Mouse (Mus musculus) lung, embryonic 14.5 days (tissue): ENCODE measurements around the gene Fam71f2. TPM values are rescaled to one million over a fixed set of nuclear protein-coding genes. Genes with fewer than 3 reads are reported as not detected.

Experiments
- ATAC-seq: fragments of 200-750 bp; cut with Nextera tagmentation; 2 replicates; pipeline ENCODE4 v1.8.0; 2017; ENCODE audit warnings: mild to moderate bottlenecking, moderate TSS enrichment, moderate library complexity; ENCODE audit not compliant: insufficient read depth
- DNase-seq: peaks from one replicate; pipeline ENCODE4 v3.0.0-alpha.2; 2015
- H3K27ac ChIP-seq: fragments of 300-500 bp; sonication (generic); 2 replicates; pipeline ENCODE4 v1.5.1; 2014; ENCODE audit warnings: low read depth, mild to moderate bottlenecking, moderate library complexity
- H3K27me3 ChIP-seq: fragments of 300-500 bp; sonication (generic); 2 replicates; pipeline ENCODE4 v1.6.1; 2014; ENCODE audit warnings: low read length, control low read depth; ENCODE audit not compliant: insufficient read depth
- H3K36me3 ChIP-seq: fragments of 300-500 bp; sonication (generic); 2 replicates; pipeline ENCODE4 v1.6.1; 2014; ENCODE audit warnings: control low read depth; ENCODE audit not compliant: insufficient read depth
- H3K4me1 ChIP-seq: fragments of 300-500 bp; sonication (generic); 2 replicates; pipeline ENCODE4 v1.6.1; 2014; ENCODE audit warnings: antibody characterized with exemption, control low read depth; ENCODE audit not compliant: insufficient read depth
- H3K4me2 ChIP-seq: fragments of 300-500 bp; sonication (generic); 2 replicates; pipeline ENCODE4 v1.6.1; 2014; ENCODE audit warnings: mild to moderate bottlenecking
- H3K4me3 ChIP-seq: fragments of 300-500 bp; sonication (generic); 2 replicates; pipeline ENCODE4 v1.5.1; 2014; ENCODE audit warnings: low read depth, low read length
- H3K9ac ChIP-seq: fragments of 300-500 bp; sonication (generic); 2 replicates; pipeline ENCODE4 v1.6.1; 2014
- H3K9me3 ChIP-seq: fragments of 300-500 bp; sonication (generic); 2 replicates; pipeline ENCODE4 v1.6.1; 2016; ENCODE audit warnings: low read depth, low read length, control low read depth
- CTCF ChIP-seq: IDR thresholded peaks from 2 replicates; pipeline ENCODE4 v1.5.1; 2016; ENCODE audit warnings: antibody characterized with exemption, low read depth
- WGBS: fragments of 180-500 bp; shearing (Covaris S2); extraction: QIAGEN DNeasy Blood & Tissue Kit; methylation state at CpG from one replicate; pipeline ENCODE4 v1.1.7; 2014; 5-methylcytosine and 5-hydroxymethylcytosine counted together
- polyA plus RNA-seq: library from polyadenylated mRNA; unstranded; fragments of >200 nt; fragmentation: Nextera tagmentation; extraction: Ambion mirVana; gene quantifications from 2 replicates; pipeline ENCODE4 v1.2.1, GENCODE M21; 2014

Gene Fam71f2
- 0.42 and 0.47 TPM in 2 replicates for polyA plus RNA-seq

- ATAC-seq (no peak; the same call in 1 of the 2 replicates), DNase-seq (no peak)
- H3K9ac ChIP-seq: no peak within 1 kb of the TSS
- H3K4me2 ChIP-seq: no peak within 1 kb of the TSS
- no peak for TF ChIP-seq CTCF
- no peaks in the 10 kb centered on the region for H3K27me3 ChIP-seq
- H3K36me3 ChIP-seq: peaks cover 14% of the 10 kb centered on the region; the same call in 1 of the 2 replicates
- 81% methylated on average over 8 of the region's 8 CpGs for WGBS
- H3K9me3 ChIP-seq: no peaks in the 10 kb centered on the region
- H3K4me3 ChIP-seq: no peak within 1 kb of the TSS
- H3K4me1 ChIP-seq: no peaks in the 10 kb centered on the region
- H3K27ac ChIP-seq: no peak within 1 kb of the TSS
Observed at GRCm38 (mm10) chr6:29279293-29279692, at the start of gene Fam71f2. Fam71f2 (plus strand) TSS chr6:29279593.

- no peak for ATAC-seq
- Histone ChIP-seq H3K4me1 (no peaks in the 10 kb centered on the region), H3K4me3 (no peak overlapping the region), H3K4me2 (no peak overlapping the region), H3K9me3 (no peaks in the 10 kb centered on the region), H3K27ac (no peak overlapping the region), H3K36me3 (no peaks in the 10 kb centered on the region), H3K27me3 (no peaks in the 10 kb centered on the region), H3K9ac (no peak overlapping the region)
- no peak for DNase-seq
- no peak for TF ChIP-seq CTCF
- WGBS: 63% methylated on average over 6 of the region's 6 CpGs
Observed at GRCm38 (mm10) chr6:29230386-29230785, 49.0 kb upstream of the Fam71f2 start.

GRCm38 (mm10) chr6:29231799-29232198, 47.6 kb upstream of the Fam71f2 start:
- Histone ChIP-seq H3K4me2 (no peak overlapping the region), H3K36me3 (no peaks in the 10 kb centered on the region), H3K4me1 (no peaks in the 10 kb centered on the region), H3K4me3 (no peak overlapping the region), H3K9me3 (no peaks in the 10 kb centered on the region), H3K27ac (no peak overlapping the region), H3K9ac (no peak overlapping the region), H3K27me3 (no peaks in the 10 kb centered on the region)
- WGBS: 74% methylated on average over 3 of the region's 3 CpGs
- DNase-seq: no peak
- TF ChIP-seq CTCF: no peak
- ATAC-seq: no peak

- H3K4me2 ChIP-seq: no peak overlapping the region
- H3K9me3 ChIP-seq: no peaks in the 10 kb centered on the region
- no peaks in the 10 kb centered on the region for H3K27me3 ChIP-seq
- TF ChIP-seq CTCF: no peak
- no peaks in the 10 kb centered on the region for H3K4me1 ChIP-seq
- H3K36me3 ChIP-seq: no peaks in the 10 kb centered on the region
- no peak overlapping the region for H3K4me3 ChIP-seq
- DNase-seq (no peak), ATAC-seq (no peak)
- WGBS: 63% methylated on average over 6 of the region's 6 CpGs
- no peak overlapping the region for H3K9ac ChIP-seq
- no peak overlapping the region for H3K27ac ChIP-seq
Observed at GRCm38 (mm10) chr6:29232321-29232720, 47.1 kb upstream of the Fam71f2 start.

DNA sequence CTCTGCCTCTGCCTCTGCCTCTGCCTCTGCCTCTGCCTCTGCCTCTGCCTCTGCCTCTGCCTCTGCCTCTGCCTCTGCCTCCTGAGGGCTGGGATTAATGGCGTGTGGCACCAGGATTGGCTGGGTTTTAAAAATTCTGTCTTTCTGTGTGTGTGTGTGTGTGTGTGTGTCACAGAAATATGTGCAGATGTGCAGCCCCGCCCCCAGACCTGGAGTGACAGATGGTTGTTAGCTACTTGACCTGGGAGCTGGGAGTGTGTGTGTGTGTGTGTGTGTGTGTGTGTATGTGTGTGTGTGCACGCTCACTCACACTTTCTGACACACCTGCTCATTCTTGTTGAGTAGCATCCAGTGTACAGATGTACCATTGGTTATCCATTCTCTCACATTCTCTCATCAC, 45.7 kb upstream of the Fam71f2 start:
- Histone ChIP-seq H3K4me1 (no peaks in the 10 kb centered on the region), H3K9ac (no peak overlapping the region), H3K4me2 (no peak overlapping the region), H3K9me3 (no peaks in the 10 kb centered on the region), H3K36me3 (no peaks in the 10 kb centered on the region), H3K27me3 (no peaks in the 10 kb centered on the region), H3K4me3 (no peak overlapping the region), H3K27ac (no peak overlapping the region)
- DNase-seq: no peak
- ATAC-seq: no peak
- no peak for TF ChIP-seq CTCF
- 69% methylated on average over 3 of the region's 3 CpGs for WGBS

GRCm38 (mm10) chr6:29234272-29234671, 45.1 kb upstream of the Fam71f2 start:
- TF ChIP-seq CTCF: peak; percentile 69
- H3K9me3 ChIP-seq: no peaks in the 10 kb centered on the region
- H3K4me3 ChIP-seq: no peak overlapping the region
- H3K36me3 ChIP-seq: no peaks in the 10 kb centered on the region
- DNase-seq (peak; percentile 48), ATAC-seq (no peak)
- H3K27me3 ChIP-seq: no peaks in the 10 kb centered on the region
- no peak overlapping the region for H3K4me2 ChIP-seq
- no peaks in the 10 kb centered on the region for H3K4me1 ChIP-seq
- WGBS: 39% methylated on average over 8 of the region's 8 CpGs
- no peak overlapping the region for H3K9ac ChIP-seq
- no peak overlapping the region for H3K27ac ChIP-seq

- Histone ChIP-seq H3K36me3 (no peaks in the 10 kb centered on the region), H3K9ac (no peak overlapping the region), H3K4me2 (no peak overlapping the region), H3K9me3 (no peaks in the 10 kb centered on the region), H3K27me3 (no peaks in the 10 kb centered on the region), H3K27ac (no peak overlapping the region), H3K4me1 (no peaks in the 10 kb centered on the region), H3K4me3 (no peak overlapping the region)
- ATAC-seq: no peak; the same call in 1 of the 2 replicates
- TF ChIP-seq CTCF: peak; percentile 74
- WGBS: 48% methylated on average over 2 of the region's 2 CpGs
- DNase-seq: peak; percentile 78
Observed at GRCm38 (mm10) chr6:29240806-29241205, 38.6 kb upstream of the Fam71f2 start.

DNA sequence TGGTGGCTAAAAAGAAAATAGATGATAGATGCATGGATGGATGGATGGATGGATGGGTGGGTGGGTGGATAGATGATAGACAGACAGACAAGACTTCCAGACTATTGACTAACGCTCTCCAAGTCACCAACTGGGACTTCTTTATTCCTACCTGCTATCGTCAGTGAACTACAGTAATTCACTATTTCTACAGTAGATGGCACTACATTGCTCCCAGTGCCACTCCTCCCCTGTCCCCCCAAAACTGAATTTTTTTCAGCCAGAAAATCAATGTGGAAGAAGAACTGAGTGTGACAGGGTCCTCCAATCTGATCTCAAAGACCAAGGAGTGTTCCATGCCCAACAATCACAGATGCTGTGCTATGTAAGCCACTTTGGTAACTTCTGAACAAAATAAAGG, 37.7 kb upstream of the Fam71f2 start:
- ATAC-seq (no peak), DNase-seq (peak; percentile 27)
- Histone ChIP-seq H3K27me3 (no peaks in the 10 kb centered on the region), H3K9ac (no peak overlapping the region), H3K27ac (no peak overlapping the region), H3K36me3 (no peaks in the 10 kb centered on the region), H3K4me1 (no peaks in the 10 kb centered on the region), H3K4me3 (no peak overlapping the region), H3K4me2 (no peak overlapping the region), H3K9me3 (no peaks in the 10 kb centered on the region)
- 58% methylated on average over 2 of the region's 2 CpGs for WGBS
- no peak for TF ChIP-seq CTCF
